Mouse (Mus musculus) megakaryocyte progenitor cell, adult 5-6 weeks (primary cell): ENCODE measurements at regions not wholly inside any gene's neighbourhood (a gene's known extent, or its start where the extent isn't known, plus 50 kb on each side); places are given as distances from the start of the nearest gene placed in this dataset.
"Not testable (repeated sequence)": the region's sequence is repeated elsewhere in the genome, so short reads cannot be mapped to it uniquely, and the experiment has no call there.

ENCODE experiments used
- ATAC-seq: replicated peaks from 2 replicates; pipeline ENCODE4 v1.8.0; 2016; ENCODE audit warnings: mild to moderate bottlenecking, moderate TSS enrichment, inconsistent platforms; ENCODE audit not compliant: poor library complexity

- ATAC-seq, result 0 out of 2 replicates have a peak, but pooled peaks have one; percentile 23
These were observed 632.5 kb downstream of the Dad1 start for GRCm38 (mm10) chr14:53621376-53621775.

GRCm38 (mm10) chr14:53616061-53616460 lies 637.8 kb downstream of the Dad1 start:
- ATAC-seq, result not testable (repeated sequence)

- peak; percentile 75 for ATAC-seq
These were observed 639.6 kb downstream of the Dad1 start for GRCm38 (mm10) chr14:53614341-53614740.

GRCm38 (mm10) chr14:53599299-53599698 lies 654.6 kb downstream of the Dad1 start:
- ATAC-seq, result not testable (repeated sequence)

- peak; percentile 83 for ATAC-seq
These were observed 656.6 kb downstream of the Dad1 start for GRCm38 (mm10) chr14:53597287-53597686.

- not testable (repeated sequence) for ATAC-seq
These were observed 663.3 kb downstream of the Dad1 start for GRCm38 (mm10) chr14:53590601-53591000.

- ATAC-seq, result 0 out of 2 replicates have a peak, but pooled peaks have one; percentile 39
These were observed 671.4 kb downstream of the Dad1 start for GRCm38 (mm10) chr14:53582528-53582927.

GRCm38 (mm10) chr14:53581734-53582133 lies 672.2 kb downstream of the Dad1 start:
- ATAC-seq, result peak; percentile 86

- not testable (repeated sequence) for ATAC-seq
These were observed 677.0 kb downstream of the Dad1 start for GRCm38 (mm10) chr14:53576927-53577326.

- ATAC-seq, result not testable (repeated sequence)
These were observed 681.2 kb downstream of the Dad1 start for GRCm38 (mm10) chr14:53572701-53573100.

GRCm38 (mm10) chr14:53562606-53563005 lies 691.3 kb downstream of the Dad1 start:
- no peak for ATAC-seq

- ATAC-seq, result not testable (repeated sequence)
These were observed 693.8 kb downstream of the Dad1 start for GRCm38 (mm10) chr14:53560146-53560545.

- peak; percentile 46; the same call in 1 of the 2 replicates for ATAC-seq
These were observed 694.5 kb downstream of the Dad1 start for GRCm38 (mm10) chr14:53559386-53559920.

- ATAC-seq, result no peak
These were observed 700.1 kb downstream of the Dad1 start for GRCm38 (mm10) chr14:53553771-53554170.

- not testable (repeated sequence) for ATAC-seq
These were observed 706.5 kb downstream of the Dad1 start for GRCm38 (mm10) chr14:53547365-53547764.

- no peak for ATAC-seq
These were observed 708.6 kb downstream of the Dad1 start for GRCm38 (mm10) chr14:53545351-53545750.

- ATAC-seq, result peak; percentile 97
These were observed 712.3 kb downstream of the Dad1 start for GRCm38 (mm10) chr14:53541640-53542039.

GRCm38 (mm10) chr14:53537895-53538294 lies 716.0 kb downstream of the Dad1 start:
- ATAC-seq, result 0 out of 2 replicates have a peak, but pooled peaks have one; percentile 17

- ATAC-seq, result not testable (repeated sequence)
These were observed 730.5 kb downstream of the Dad1 start for GRCm38 (mm10) chr14:53523430-53523829.

GRCm38 (mm10) chr14:53518954-53519353 lies 735.0 kb downstream of the Dad1 start:
- peak; percentile 58; the same call in 1 of the 2 replicates for ATAC-seq

GRCm38 (mm10) chr14:53516623-53517238 lies 737.2 kb downstream of the Dad1 start:
- peak; percentile 95 for ATAC-seq

GRCm38 (mm10) chr14:53505389-53505788 lies 748.5 kb downstream of the Dad1 start:
- ATAC-seq, result peak; percentile 85
